Mouse (Mus musculus): ENCODE measurements around the gene Ntm. TPM values are rescaled to one million over a fixed set of nuclear protein-coding genes. Genes with fewer than 3 reads are reported as not detected.

Ntm gene
- total RNA-seq, 2 experiments from 2014 or later = 136 to 166 TPM

DNA sequence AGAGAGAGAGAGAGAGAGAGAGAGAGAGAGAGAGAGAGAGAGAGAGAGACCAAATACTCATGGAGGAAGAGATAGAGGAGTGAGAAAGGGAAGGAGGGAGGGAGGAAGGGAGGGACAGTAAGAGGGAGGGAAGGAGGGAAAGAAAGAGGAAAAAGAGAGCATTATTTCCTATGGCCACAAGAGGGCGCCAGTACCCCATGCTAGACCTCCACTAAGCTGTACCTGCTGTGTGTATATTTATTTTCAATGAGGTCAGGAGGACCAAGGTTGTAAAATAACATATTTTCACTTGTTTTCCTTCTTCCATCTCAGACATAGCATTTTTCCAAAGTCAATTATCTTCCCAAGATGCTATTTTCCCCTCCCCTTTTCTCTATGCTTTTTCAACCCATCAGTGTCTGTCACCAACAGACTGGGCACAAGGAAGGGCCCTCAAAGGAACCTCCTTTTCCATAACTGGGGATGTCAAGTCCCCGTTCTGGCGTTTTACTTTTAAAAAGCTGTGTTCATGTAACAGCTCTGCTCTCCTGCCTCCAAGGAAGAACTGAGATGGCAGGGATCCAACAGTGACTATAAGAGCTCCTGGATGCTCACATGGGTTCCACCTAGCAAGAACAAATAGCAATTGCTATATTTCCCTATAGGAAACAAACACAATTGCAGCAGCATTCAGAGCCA is 301.3 kb downstream of the Ntm start:
- DNase-seq (ENCODE audit: low spot score in 2 of 2) = peak in 1 of 2 experiments; percentile 64

GRCm38 (mm10) chr9:29660059-29660613 is 302.8 kb downstream of the Ntm start:
- DNase-seq (ENCODE audit: low spot score in 2 of 2) = no peak

GRCm38 (mm10) chr9:29657761-29658465 is 305.0 kb downstream of the Ntm start:
- DNase-seq (ENCODE audit: low spot score in 2 of 2) = no peak

GRCm38 (mm10) chr9:29654885-29655284 is 308.1 kb downstream of the Ntm start:
- DNase-seq (ENCODE audit: low spot score in 2 of 2) = peak in 1 of 2 experiments; percentile 36

- no peak for DNase-seq (ENCODE audit: low spot score in 2 of 2)
Measured at GRCm38 (mm10) chr9:29653678-29654235, 309.2 kb downstream of the Ntm start.

GRCm38 (mm10) chr9:29652854-29653253 is 310.1 kb downstream of the Ntm start:
- no peak for DNase-seq (ENCODE audit: low spot score in 2 of 2)

GRCm38 (mm10) chr9:29651856-29652255 is 311.1 kb downstream of the Ntm start:
- DNase-seq (ENCODE audit: low spot score in 2 of 2) = no peak

- DNase-seq (ENCODE audit: low spot score in 2 of 2) = no peak
Measured at GRCm38 (mm10) chr9:29651226-29651625, 311.7 kb downstream of the Ntm start.

DNA sequence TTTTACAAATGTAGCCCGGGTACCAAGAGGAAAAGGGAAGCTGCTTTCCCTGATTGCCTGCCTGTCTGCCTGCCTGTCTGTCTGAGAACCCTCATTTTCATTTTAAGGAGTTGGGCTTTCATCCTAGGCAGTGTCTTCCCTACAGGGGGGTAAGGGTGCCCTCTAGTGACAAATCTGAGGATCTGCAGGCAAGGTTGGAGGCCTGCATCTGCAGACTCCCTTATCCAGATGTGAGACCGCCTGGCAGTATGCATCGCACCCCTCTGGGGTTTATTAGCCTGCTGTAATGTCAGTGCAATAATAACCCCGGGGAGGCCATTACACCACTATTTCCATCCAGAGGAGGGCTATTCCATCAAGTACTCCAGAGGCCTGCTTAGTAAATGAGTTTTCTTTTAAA is 312.3 kb downstream of the Ntm start:
- DNase-seq (ENCODE audit: low spot score in 2 of 2) = peak; percentile 46 to 54

DNA sequence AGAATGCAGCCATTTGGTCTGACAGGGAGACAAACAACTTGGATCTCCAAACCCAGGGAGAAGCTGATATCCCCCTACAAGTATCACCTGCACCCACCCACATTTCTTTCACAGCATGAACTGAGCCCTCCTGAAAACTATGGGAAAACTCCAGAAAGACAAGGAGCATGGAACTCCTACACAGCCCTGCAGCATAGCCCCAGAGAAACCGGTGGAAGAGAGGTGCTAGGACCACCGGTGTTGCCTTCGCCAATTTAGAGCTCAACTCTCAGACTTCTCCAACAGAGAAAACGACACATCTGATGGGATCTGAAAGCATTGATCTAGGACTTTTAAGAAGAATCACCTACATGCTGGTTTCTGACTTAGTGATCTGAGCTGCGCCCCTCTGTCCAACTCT is 312.7 kb downstream of the Ntm start:
- DNase-seq (ENCODE audit: low spot score in 2 of 2) = no peak

GRCm38 (mm10) chr9:29648256-29648655 is 314.7 kb downstream of the Ntm start:
- no peak for DNase-seq (ENCODE audit: low spot score in 2 of 2)

- no peak for DNase-seq (ENCODE audit: low spot score in 2 of 2)
Measured at GRCm38 (mm10) chr9:29647764-29648163, 315.2 kb downstream of the Ntm start.

- DNase-seq (ENCODE audit: low spot score in 2 of 2) = no peak
Measured at GRCm38 (mm10) chr9:29645796-29646400, 317.0 kb downstream of the Ntm start.

GRCm38 (mm10) chr9:29642997-29643657 is 319.8 kb downstream of the Ntm start:
- peak; percentile 82 to 86 for DNase-seq (ENCODE audit: low spot score in 2 of 2)

DNA sequence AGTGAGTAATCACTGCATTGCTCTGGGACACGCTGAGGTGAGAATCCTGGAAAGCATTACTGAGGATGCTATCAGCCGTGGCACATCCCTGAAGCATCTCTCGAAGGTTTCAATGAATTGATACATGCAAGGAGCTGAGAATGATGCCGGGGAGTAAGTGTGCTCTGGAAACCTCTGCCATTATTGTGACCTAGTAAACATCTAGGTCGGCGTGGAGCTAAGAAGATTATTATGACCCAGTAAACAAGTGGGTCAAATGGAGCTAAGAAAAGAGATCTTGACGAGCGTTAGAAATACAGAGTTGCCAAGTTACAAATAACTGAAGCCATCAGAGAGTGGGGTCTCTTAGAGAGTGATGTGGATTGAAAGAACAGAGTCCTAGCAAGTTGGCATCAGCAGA is 325.6 kb downstream of the Ntm start:
- no peak for DNase-seq (ENCODE audit: low spot score in 2 of 2)

GRCm38 (mm10) chr9:29617181-29617580 is 345.8 kb downstream of the Ntm start:
- DNase-seq (ENCODE audit: low spot score in 2 of 2) = no peak

GRCm38 (mm10) chr9:29612020-29612612 is 350.8 kb downstream of the Ntm start:
- peak; percentile 18 to 60 for DNase-seq (ENCODE audit: low spot score in 2 of 2)

DNA sequence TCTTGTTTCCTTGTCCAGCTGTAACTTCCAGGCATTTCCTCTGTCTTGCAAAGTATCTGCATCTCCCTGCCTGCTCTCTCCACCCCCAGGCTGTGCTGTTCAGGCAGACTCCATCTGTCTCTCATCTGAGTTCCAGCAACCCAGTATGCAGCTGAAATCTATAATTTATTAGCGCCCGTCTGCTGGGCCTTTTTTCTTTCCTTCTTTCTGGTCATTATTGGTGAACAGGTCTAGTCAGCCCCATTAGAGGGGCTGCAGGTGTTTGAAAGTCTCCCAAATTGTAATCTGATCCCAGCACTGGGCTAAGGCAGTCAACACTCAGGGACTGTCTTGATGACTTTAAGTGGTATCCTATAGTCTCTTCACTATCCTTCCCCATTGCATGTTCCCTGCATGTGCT is 352.1 kb downstream of the Ntm start:
- peak; percentile 53 to 65 for DNase-seq (ENCODE audit: low spot score in 2 of 2)

DNA sequence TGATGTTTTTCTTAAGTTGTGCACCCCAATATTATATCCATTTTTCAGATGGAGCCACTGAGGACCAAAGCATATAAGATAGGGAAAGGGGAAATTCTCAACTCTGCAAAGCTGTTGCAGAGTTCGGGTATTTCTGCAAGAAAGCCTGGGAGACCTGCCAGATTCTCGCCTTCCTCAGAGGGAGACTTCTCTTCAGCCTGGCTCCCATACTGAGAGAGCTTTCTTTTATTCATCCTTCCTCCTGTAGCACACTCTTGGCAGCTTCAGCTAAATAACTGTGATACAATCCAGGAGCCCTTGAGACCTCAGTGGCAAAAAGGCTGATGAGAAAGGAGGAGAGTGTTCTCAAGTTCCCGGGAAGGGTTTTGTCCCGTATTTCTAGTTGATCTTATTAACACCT is 365.3 kb downstream of the Ntm start:
- DNase-seq (ENCODE audit: low spot score in 2 of 2) = no peak

DNA sequence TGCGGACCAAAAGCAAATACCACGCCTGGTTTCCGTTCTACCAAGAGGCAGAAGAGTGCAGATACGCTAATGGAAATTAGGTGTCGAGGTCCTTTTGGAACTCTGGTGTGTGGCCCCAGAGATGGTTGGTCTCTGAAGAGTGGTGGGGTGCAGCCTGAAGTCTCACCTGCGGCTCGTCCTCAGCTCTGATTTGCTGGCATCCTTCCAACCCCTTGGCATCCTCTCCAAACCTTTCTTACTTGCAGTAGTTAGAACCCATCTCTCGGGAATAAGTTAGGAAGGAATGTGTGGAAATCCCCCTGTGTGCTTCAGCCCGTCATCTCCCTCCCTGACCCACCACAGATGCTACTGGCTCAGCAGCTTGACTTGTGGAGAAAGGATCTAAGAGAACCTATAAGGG is 367.6 kb downstream of the Ntm start:
- DNase-seq (ENCODE audit: low spot score in 2 of 2) = no peak

All from layer of hippocampus, postnatal 14 days (tissue).